Mouse (Mus musculus) kidney, adult 2 months (tissue): Measurements from ENCODE around the gene Hsd3b4. TPM values are rescaled to one million over a fixed set of nuclear protein-coding genes. Genes with fewer than 3 reads are reported as not detected.
"Not testable (repeated sequence)": the region's sequence is repeated elsewhere in the genome, so short reads cannot be mapped to it uniquely, and the experiment has no call there.

ENCODE experiments used
- DNase-seq: peaks from one replicate; pipeline ENCODE4 v3.0.0; 2021
- H3K27ac ChIP-seq: fragments of 200-500 bp; 2 replicates; pipeline ENCODE4 v1.5.1; 2012; ENCODE audit warnings: low read depth, low read length, control low read depth, inconsistent platforms; ENCODE audit not compliant: insufficient read depth
- H3K27me3 ChIP-seq: fragments of 200-500 bp; replicated peaks from 2 replicates; pipeline ENCODE4 v1.6.1; 2012; ENCODE audit warnings: mild to moderate bottlenecking, moderate library complexity, low read length, inconsistent platforms; ENCODE audit not compliant: control insufficient read depth, insufficient read depth
- H3K36me3 ChIP-seq: fragments of 200-500 bp; 2 replicates; pipeline ENCODE4 v1.6.1; 2012; ENCODE audit warnings: mild to moderate bottlenecking, moderate library complexity, low read length, inconsistent platforms; ENCODE audit not compliant: control insufficient read depth, insufficient read depth
- H3K4me1 ChIP-seq: fragments of 200-500 bp; 2 replicates; pipeline ENCODE4 v1.6.1; 2011; ENCODE audit warnings: low read length; ENCODE audit not compliant: control insufficient read depth, insufficient read depth
- H3K4me3 ChIP-seq: fragments of 200-500 bp; 2 replicates; pipeline ENCODE4 v1.5.1; 2011; ENCODE audit warnings: mild to moderate bottlenecking, low read depth, low read length, control low read depth; ENCODE audit not compliant: insufficient read depth
- WGBS: fragments of 180-500 bp; shearing (Covaris S2); methylation state at CpG from one replicate; pipeline ENCODE4 v1.1.7; 2018; 5-methylcytosine and 5-hydroxymethylcytosine counted together
- polyA plus RNA-seq: library from polyadenylated mRNA; depleted of rRNA; stranded (reverse); fragments of >200 nt; gene quantifications from 2 replicates; pipeline ENCODE4 v1.2.3, GENCODE M21; 2012; rRNA removed

Gene Hsd3b4
- polyA plus RNA-seq, 1 experiment: 341 TPM

DNA sequence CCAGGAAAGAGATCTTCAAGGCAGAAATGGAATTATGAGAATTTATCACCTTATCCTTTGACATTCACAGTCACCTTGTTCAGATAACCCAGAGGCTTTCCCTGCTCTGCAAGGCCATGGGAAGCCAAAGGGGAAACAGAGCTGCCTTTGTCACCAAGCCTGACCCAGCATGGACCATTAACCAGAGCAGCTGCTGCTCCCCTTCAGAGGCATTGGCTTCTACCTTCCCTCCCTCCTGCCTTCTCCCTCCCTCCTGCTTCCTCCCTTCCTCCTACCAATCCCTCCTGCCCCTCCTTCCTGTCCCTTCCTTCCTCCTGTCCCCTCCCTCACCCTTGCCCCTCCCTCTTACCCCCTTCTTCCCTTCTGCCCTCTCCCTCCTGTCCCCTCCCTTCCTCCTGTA lies 16.1 kb downstream of the Hsd3b4 start:
- not testable (repeated sequence) for H3K27me3 ChIP-seq, H3K4me3 ChIP-seq, H3K36me3 ChIP-seq, H3K27ac ChIP-seq, DNase-seq, H3K4me1 ChIP-seq

DNA sequence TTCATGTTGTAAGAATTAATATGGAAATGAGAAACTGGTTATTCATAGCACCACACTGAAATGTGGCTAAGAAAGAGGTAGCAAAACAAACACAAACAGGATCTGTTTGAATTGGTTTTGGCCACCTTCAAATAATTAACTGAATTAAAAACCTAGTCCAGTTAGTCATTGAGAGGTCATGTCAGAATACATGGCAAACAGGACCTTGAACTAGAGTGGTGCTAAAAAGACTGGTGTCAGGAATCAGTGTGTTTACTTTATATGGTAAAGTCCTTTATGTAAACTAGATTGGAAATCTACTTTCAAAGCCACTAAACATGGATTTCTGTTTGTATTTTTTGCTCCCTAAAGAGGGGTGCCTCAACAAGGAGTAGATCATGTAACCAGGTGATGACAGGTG lies 38.8 kb downstream of the Hsd3b4 start:
- DNase-seq, H3K4me3 ChIP-seq, H3K4me1 ChIP-seq, H3K27ac ChIP-seq, H3K27me3 ChIP-seq, H3K36me3 ChIP-seq: not testable (repeated sequence)

DNA sequence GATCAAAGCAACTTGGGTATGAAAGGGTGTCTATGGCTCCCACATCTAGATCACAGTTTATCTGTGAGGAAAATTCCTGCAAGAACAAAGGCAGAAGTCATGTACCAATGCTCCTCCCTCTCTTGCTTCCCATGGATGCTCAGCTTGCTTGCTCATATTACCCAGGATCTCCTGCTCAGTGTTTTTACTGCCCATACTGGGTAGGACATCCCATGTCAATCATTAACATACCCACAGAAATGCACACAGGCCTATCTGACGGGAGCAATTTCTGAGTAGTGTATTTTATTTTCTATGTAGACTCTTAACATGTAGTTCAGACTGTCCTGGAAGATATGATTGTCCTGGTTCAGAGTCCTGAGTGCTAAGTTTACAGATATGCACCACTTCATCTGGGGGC lies 39.3 kb downstream of the Hsd3b4 start:
- not testable (repeated sequence) for H3K36me3 ChIP-seq, H3K4me3 ChIP-seq, H3K27me3 ChIP-seq, H3K27ac ChIP-seq, H3K4me1 ChIP-seq, DNase-seq
- no CpG with 5 or more reads among the region's 1 CpGs for WGBS

DNA sequence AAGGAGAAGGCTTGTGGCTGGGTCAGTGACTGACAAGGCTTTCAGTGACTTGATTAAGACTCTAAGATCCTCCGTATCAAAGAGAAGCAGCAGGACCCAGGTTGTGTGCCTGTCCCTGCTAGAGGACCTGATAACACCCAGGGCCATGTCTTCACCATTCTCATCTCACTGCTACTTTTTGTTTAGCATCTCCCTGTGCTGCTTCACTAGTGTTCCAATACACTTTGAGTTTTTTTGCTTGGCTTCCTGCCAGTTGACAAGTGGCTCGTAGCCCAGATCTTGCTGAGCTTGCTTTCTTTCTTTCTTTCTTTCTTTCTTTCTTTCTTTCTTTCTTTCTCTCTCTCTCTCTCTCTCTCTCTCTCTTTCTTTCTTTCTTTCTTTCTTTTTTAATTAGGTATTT lies 41.0 kb downstream of the Hsd3b4 start:
- WGBS: 22% methylated on average over 1 of the region's 2 CpGs

DNA sequence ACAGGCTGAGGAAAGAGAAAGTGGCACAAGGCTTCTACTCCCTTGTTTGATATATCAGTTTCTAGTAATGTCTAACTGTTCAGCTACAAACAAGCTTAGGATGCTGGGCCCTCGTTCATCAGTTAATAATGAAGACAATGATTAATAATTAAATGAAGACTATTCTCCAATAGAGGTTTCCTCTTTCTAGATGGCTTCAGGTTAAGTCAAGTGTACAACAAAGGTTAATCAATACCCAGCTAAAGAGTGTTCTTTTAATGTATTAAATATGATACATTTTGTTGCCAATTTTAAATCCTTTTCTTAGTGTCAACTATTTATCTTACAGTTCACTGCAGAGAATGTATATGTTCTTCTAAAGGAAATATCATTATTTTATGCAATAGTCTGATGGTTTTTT lies 53.3 kb downstream of the Hsd3b4 start, which contains the start of gene Gm4450:
TSS of gene Gm4450 (minus strand) at position 101 of the 400 bp plus-strand sequence.
- H3K4me1 ChIP-seq, H3K36me3 ChIP-seq, H3K4me3 ChIP-seq, DNase-seq, H3K27me3 ChIP-seq: not testable (repeated sequence)
- peak within 1 kb of the TSS; percentile 31; the same call in 1 of the 2 replicates for H3K27ac ChIP-seq
- WGBS: no CpG with 5 or more reads among the region's 1 CpGs

More for the DNA sequence above, 41.0 kb downstream of the Hsd3b4 start:
- not testable (repeated sequence) for H3K36me3 ChIP-seq, H3K4me1 ChIP-seq, DNase-seq, H3K27ac ChIP-seq, H3K27me3 ChIP-seq, H3K4me3 ChIP-seq

DNA sequence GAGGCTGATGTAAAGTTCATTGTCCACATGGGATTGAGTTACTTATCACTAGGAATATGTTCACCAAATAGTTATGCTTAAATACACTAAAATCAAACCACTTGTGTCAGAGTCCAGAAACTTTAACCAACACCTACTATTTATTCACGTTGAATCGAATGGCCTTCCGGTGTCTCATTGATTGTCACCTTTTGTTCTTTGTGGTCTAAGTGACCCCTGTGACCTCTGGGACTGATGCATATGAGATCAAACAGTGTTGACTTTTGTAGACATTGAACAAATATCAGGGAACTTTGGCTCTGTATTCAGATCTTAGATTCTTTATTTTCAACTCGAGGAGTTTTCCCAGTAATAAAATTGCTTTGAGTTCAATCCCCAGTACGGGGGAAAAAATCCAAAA lies 56.5 kb downstream of the Hsd3b4 start:
- not testable (repeated sequence) for H3K36me3 ChIP-seq, H3K27me3 ChIP-seq, H3K4me3 ChIP-seq, H3K4me1 ChIP-seq, DNase-seq, H3K27ac ChIP-seq
- WGBS: 82% methylated on average over 5 of the region's 5 CpGs

Other genes starting within 250 kb of the Hsd3b4 start
- 39.0 and 39.5 TPM in 2 replicates for gene Hmgcs2, start 230.1 kb downstream of the Hsd3b4 start, polyA plus RNA-seq
- gene Phgdh, start 170.5 kb downstream of the Hsd3b4 start, polyA plus RNA-seq: 47.1 and 54.5 TPM in 2 replicates
- 14.7 and 16.2 TPM in 2 replicates for gene Zfp697, start 128.1 kb downstream of the Hsd3b4 start, polyA plus RNA-seq
- gene Gm4450, start 53.4 kb downstream of the Hsd3b4 start, polyA plus RNA-seq: 306 and 370 TPM in 2 replicates
- gene Gm10681, start 78.3 kb upstream of the Hsd3b4 start, polyA plus RNA-seq: 795 and 1,015 TPM in 2 replicates
- 0.19 and 0.26 TPM in 2 replicates for gene Hsd3b5, start 119.7 kb upstream of the Hsd3b4 start, polyA plus RNA-seq
- gene Hsd3b2, start 214.0 kb upstream of the Hsd3b4 start, polyA plus RNA-seq: 48.8 and 50.3 TPM in 2 replicates